Mouse (Mus musculus) cerebellum, adult 9-10 months (tissue): Measurements from ENCODE around the gene Galm.
"Not testable (repeated sequence)": the region's sequence is repeated elsewhere in the genome, so short reads cannot be mapped to it uniquely, and the experiment has no call there.

Experiments used
- DNase-seq: peaks from one replicate; pipeline ENCODE4 v3.0.0; 2022

Galm gene

DNA sequence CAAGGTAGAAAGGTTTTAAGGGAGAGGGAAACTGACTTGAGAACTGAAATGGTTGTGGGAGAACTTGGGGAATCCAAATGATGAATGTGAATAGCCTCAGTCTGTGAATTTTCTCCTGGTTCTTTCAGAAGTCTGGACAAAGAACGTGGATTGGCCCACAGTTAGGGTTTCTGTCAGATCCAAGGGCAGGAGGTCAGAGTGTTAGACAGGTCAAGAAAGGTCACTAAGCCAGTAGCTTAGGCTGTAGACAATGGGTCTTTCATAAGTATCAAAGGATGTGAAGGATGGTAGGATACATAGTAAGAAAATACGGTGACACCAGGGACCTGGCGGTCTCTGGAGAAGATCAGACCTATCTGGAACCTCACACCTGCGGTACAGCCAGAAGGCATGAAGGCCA is 40.2 kb downstream of the Galm start:
- DNase-seq, result no peak

GRCm38 (mm10) chr17:80167851-80168251 is 40.6 kb downstream of the Galm start:
- peak; percentile 56 for DNase-seq

DNA sequence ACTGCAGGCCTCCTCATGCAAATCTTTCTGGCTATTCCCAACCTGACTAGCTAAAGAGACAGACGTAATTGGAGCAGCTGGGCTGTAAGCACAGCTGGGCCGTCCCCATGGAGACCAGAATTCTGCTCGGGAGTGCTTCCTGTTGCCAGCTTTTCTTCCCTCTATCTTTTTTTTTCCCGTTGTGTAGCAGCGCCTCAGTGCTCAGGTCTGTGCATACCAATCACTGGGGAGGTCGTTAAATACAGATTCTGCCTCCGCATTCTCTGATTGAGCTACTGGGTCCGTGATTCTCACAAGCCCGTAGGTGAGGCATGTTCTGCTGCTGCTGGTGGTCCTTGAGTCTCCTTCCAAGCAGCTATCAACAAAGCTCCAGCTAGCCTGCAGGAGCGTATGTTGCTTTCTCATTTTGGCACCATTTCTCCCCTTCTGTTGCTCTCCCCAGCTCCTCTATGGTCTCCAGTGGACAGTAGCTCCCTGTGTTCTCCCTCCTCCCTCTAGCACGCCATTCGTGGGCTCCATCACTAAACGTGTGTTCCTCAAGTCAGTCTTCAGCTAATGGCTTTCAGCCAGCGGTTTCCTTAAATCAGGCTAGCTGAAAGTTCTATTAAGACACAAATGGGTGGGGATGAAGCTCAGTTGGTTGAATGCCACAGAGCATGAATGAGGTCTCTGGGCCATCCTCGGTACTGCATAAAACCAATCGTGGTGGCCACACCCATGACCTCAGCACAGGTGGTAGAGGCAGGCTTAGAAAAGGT is 41.3 kb downstream of the Galm start:
- DNase-seq, result peak; percentile 85

DNA sequence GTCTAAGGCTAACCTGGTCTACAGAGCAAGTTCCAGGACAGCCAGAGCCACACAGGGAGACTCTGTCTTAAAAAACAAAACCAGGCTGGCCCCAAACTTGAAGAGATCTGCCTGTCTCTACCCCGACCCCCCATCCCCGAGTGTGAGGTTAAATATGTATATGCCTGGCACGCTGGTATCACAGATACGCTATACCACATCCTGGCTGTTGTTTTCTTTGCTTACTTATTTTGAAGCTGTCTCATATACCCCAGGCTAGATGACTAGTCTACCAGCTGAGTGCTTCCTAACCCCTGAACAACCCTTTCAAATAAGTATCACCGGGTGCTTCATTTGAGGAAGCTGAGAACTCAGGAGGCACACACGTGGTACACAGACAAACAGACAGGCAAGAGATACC is 42.5 kb downstream of the Galm start:
- DNase-seq, result no peak

DNA sequence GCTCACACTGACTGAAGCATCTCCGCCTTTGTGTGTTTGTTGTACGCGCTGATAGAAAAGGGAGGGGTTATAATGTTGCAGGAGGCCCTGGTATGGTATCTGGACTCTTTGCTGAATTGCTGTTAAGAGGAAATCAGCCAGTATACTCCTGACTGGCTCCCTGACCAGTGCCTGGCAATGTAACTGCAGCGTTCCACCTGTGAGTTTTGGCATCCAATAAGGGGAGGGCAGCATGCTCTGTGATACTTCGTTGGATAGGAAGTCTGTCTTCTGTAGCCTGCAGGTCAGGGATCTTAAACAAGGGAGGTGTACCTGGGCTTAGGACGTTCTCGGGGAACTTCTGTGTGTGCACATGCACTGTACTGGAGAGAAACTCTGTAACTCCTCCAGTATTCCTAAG is 43.7 kb downstream of the Galm start:
- peak; percentile 87 for DNase-seq

GRCm38 (mm10) chr17:80171948-80172347 is 44.7 kb downstream of the Galm start:
- DNase-seq, result no peak

- no peak for DNase-seq
Measured at GRCm38 (mm10) chr17:80172761-80173160, 45.5 kb downstream of the Galm start.

GRCm38 (mm10) chr17:80173708-80174107 is 46.4 kb downstream of the Galm start:
- DNase-seq, result no peak

DNA sequence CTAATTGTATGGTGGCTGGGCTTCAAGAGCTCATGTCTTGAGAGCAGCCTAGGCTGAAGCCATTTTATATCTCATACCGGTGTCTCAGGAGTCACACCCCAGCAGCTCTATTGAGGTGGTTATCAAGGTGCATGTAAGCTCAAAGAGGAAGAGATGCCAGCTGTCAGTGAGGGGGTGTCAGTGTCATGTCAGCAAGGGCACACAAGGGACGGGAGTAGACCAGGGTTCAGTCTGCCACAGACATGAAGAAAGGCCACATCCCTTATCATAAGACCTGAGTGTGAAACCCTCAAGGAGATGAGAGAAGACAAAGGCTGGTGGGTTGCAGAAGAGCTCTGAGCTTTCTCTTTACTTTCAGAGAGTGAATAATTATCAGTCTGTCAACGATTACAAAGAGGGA is 46.9 kb downstream of the Galm start:
- DNase-seq, result no peak

DNA sequence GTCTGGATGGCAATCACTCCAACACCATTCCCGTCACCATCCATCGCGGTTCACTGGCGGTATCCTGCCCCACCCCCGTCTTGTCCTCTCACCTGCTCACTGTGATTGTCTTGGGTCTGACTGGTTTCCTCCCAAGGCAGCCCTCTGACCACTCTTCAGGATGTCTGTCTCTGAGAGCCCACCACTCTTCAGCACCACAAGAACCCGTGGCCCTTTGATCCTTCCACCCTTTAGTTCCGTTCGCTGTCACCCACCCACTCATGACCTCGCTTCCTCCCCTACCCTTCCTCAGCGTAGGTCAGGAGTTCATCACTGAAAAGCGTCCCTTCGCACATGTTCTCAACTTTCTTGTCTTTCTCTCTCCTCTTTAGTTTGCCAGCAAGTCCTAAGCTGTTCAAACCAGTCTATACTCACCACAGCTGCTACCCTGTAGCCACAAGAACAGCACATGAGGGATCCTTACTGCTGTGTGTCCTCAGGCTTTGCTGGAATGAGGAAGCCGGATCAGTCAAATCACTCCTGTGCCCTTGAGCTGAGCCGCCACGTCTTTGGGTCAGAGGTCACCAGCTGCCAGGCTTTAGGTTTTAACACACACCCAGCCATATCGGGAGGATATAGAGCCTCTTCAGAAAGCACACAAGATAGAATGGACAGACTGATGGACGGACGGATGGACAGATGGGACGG is 47.6 kb downstream of the Galm start:
- DNase-seq, result no peak

DNA sequence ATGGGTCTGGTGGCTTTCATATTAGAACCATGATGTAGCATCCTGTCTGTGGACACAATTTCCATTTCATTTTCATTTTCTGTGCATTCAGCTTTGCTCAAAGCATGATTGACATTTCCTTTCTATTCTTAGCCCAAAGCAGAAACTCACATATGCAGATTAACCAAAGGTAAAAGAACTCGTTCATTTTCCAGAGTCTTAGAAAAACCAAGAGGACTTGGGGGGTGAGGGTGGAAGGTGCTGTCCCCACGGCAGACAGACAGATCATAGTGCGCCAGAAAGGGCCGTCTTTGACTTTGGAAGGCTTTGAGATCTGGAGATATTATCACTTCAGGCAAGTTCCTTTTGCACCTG is 48.1 kb downstream of the Galm start:
- no peak for DNase-seq

- no peak for DNase-seq
Measured at GRCm38 (mm10) chr17:80175966-80176365, 48.7 kb downstream of the Galm start.

DNA sequence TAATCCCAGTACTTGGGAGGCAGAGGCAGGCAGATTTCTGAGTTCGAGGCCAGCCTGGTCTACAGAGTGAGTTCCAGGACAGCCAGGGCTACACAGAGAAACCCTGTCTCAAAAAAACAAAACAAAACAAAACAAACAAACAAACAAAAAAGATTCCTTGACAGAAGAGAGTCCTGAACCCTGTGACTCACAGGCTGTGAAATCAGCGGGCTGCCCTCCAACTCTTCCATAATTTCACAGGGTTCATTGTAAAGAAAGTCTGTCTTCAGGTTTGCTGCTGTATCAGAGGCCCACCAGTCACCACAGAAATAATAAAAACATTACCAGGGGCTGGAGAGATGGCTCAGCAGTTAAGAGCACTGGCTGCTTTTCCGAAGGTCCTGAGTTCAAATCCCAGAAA is 51.6 kb downstream of the Galm start:
- DNase-seq, result not testable (repeated sequence)

GRCm38 (mm10) chr17:80179959-80180358 is 52.7 kb downstream of the Galm start:
- DNase-seq, result peak; percentile 82

DNA sequence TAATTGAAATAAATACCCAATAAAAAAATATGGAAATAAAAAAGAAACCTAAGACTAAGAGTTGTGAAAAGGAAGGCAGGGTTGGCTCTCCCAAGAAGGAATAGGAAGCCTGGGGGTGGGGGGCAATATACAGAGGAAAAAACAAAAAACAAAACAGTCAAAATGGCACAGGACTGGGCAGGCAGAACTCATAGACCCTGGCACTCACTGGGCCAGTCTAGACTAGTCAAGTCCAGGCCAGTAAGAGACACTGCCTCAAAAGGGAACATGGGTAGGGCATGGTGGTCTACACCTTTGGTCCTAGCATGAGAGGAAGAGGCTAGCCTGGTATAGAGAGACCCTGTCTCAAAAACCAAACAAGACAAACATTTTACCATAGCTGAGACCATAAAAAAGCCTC is 53.2 kb downstream of the Galm start:
- no peak for DNase-seq

GRCm38 (mm10) chr17:80183615-80184014 is 56.3 kb downstream of the Galm start:
- no peak for DNase-seq

GRCm38 (mm10) chr17:80193075-80193474 is 65.8 kb downstream of the Galm start:
- DNase-seq, result peak; percentile 61

DNA sequence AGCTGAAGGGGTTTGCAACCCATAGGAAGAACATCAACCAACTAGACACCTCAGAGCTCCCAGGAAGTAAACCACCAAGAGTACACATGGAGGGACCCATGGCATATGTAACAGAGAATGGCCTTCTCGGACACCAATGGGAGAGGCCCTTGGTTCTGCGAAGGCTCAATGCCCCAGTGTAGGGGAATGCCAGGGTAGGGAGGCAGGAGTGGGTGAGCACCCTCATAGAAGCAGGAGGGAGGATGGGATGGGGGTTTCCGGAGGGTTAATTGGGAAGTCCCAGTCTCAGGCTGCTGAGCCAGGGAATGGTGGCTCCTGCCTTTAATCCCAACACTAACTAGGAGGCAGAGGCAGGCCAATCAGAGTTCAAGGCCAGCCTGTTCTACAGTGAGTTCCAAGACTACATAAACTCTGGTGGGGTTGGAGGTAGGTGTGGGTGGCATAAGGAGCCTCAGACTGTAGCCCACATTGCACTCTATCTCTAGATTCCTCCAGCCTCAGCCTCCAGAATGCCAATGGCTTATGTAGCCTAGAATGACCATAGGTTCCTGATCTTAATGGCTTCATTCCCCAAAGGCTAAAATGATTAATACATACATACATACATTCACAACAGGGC is 72.0 kb downstream of the Galm start:
- no peak for DNase-seq

GRCm38 (mm10) chr17:80205657-80206056 is 78.4 kb downstream of the Galm start:
- DNase-seq, result no peak

GRCm38 (mm10) chr17:80206301-80206670 is 79.0 kb downstream of the Galm start:
- DNase-seq, result no peak

DNA sequence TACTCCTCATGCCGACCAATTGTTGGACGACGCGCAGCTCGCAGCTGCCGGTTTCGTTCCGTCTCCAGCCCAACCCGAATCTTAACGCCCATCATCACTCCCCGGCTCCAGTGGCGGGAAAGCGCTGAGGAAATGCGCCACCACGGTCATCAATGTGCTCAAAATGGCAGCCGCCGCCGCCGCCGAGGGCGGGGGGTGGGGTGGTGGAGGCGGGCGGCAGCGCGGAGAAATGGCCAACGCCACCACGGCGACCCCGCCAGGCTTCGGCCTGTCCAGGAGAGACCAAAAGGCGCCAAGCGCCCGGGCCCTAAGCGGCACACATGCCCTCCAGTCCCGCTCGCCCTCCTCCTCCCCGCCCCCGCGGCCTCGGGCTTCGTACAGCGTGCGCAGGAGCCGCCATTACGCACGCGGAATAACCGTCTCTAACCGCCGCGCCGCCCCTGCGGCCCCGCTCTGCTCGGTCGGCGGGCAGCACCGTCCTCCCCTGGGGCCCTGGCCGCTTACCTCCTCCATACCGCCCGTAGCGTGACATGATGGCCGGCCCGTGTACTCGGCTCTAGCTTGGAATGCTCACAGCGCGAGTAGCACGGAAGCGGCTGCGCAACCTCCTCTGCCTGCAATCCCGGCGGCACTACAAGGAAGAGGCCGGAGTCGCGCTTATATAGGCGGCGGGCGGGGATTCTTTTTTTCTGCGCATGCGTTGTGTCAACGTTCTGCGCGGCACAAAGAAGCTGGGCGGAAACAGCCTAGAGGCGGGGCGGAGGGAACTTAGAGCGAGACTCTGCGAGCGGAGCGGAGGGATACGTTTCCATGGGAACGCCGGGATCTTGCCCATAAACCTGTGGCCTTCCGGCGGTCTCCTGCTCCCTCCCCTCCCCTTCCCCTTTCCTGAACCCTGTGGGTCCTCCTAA is 79.7 kb downstream of the Galm start, which contains the start of the genes Srsf7 and Ttc39d:
TSS of gene Srsf7 (minus strand) at position 637 of the 911 bp plus-strand sequence.
TSS of gene Ttc39d (plus strand) at position 790 of the 911 bp plus-strand sequence.
- peak; percentile 97 for DNase-seq

DNA sequence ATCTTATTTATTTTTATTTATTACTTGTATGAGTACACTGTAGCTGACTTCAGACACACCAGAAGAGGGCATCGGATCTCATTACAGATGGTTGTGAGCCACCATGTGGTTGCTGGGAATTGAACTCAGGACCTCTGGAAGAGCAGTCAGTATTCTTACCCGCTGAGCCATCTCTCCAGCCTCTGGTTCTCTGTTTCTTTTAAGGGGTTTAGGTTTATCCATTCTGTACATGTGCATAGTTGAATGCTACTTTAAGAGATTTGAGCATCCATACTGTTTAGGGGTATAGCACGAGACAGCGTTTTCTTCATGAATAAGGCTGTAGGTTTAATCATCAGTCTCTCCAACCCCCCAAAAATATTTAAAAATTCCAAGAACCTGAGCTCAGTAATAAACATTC is 86.7 kb downstream of the Galm start:
- DNase-seq, result not testable (repeated sequence)

DNA sequence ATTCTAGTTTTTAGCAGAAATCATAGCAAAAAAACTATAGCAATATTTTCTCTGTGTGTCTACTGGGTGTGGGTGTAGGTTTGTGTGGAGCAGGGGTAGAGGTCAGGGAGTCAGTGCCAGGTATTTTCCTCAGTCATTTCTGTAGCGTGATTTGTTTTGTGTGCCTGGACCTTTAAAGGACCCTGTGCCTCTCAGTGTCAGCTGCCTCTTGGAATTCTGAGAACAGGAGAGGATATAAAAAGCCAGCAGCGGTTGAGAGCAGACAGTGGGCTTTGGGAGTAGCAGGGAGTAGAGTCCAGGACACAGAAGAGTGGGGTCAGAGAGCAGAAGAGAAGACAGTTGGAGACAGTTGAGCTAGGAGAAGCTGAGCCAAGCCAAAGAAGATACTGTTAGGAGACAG is 92.9 kb downstream of the Galm start:
- DNase-seq, result no peak
